Mouse (Mus musculus): ENCODE measurements around the gene Eif2b2.

Gene Eif2b2

GRCm38 (mm10) chr12:85219236-85219904 lies at the start of gene Eif2b2:
TSS of gene Eif2b2 (plus strand) at chr12:85219481.
- in situ Hi-C loops (cut with MboI; ENCODE audit: unreplicated experiment in 2 of 2): no loop called here

GRCm38 (mm10) chr12:85169877-85170276 lies 49.4 kb upstream of the Eif2b2 start:
- in situ Hi-C loops (cut with MboI; ENCODE audit: unreplicated experiment in 2 of 2): loop anchor here (5.0 kb wide), 2 partner anchors 52 to 117 kb away; partner anchors contain the start of genes Acyp1 (in 2 of the 2) and Zc2hc1c (in 2 of the 2)

- in situ Hi-C loops (cut with MboI; ENCODE audit: unreplicated experiment in 2 of 2): loop anchor here (5.0 kb wide), 2 partner anchors 52 to 117 kb away; partner anchors contain the start of genes Acyp1 (in 1 of the 2) and Zc2hc1c (in 1 of the 2)
These were observed 48.9 kb upstream of the Eif2b2 start for GRCm38 (mm10) chr12:85170284-85170947.

DNA sequence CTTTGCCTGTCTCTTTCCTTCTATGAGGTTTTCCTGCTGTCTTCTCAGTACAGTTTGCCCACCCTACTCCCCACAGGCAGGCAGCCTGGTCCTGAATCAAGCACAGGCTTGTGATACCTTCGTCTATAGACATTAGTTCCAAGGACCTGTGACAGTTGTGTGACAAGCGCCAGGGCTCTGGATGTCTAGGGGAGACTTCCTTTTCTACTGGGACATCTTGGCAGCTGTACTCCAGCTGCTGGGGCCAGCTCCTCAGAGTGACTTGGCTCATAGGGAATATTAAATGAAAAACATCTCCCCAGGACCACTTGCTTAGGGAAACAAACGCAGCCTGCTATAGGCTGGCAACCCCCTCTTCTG lies 48.4 kb upstream of the Eif2b2 start:
- in situ Hi-C loops (cut with MboI; ENCODE audit: unreplicated experiment in 2 of 2): loop anchor here (5.0 kb wide), 2 partner anchors 51 to 116 kb away; partner anchors contain the start of genes Acyp1 (in 1 of the 2) and Zc2hc1c (in 1 of the 2)

DNA sequence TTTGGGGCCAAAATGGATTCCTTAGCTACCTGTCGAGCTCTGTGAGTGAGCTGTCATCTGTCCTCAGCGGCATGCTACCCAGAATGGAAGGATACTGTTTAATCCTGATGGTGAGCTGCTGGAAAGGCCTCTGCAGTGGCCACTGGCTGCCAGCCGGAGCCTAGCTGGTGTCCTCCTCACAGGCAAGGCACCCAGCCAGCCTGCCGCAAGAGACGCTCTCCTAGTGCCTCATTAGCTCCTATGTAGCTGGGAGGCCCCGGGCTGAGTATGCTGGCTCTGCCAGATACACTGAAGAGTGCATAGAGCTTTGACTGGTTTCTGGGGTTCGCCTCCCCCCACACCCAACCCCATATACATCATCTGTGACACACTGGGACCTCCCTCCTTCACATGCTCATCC lies 45.3 kb upstream of the Eif2b2 start:
- in situ Hi-C loops (cut with MboI; ENCODE audit: unreplicated experiment in 2 of 2): loop anchor here (5.0 kb wide), 2 partner anchors 48 to 113 kb away; partner anchors contain the start of genes Acyp1 (in 1 of the 2) and Zc2hc1c (in 1 of the 2)

DNA sequence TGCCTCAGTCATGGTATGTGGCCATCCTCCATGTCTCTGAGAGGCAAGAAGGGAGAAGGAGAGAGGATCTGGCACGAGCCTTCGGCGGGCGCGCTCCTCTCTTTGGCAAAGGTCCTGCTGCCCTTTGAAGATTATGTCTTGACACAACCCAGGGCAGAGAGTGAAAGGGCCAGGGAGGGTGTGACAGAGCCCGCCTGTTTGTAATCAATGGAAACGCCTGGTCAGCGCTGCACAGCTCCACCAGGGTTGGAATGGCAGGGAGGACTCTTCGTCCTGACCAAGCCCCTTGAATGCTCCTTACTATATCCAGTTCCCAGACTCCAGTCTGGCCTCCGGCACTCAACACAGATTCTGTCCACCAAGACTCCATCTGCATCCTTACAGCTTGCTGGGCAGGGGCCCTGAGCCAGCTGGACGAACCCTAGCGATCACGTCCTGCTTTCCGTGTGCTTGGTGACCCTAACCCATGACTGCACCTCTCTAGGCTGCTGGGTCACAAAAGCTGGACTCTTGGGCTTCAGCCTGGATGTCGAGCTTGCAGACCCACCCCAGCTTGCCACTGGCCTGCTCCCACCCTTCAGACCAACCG lies 44.1 kb upstream of the Eif2b2 start:
- in situ Hi-C loops (cut with MboI; ENCODE audit: unreplicated experiment in 2 of 2): loop anchor here in 1 of 2 experiments (5.0 kb wide), 1 partner anchor 37 kb away; no protein-coding TSS in a partner anchor

- in situ Hi-C loops (cut with MboI; ENCODE audit: unreplicated experiment in 2 of 2): loop anchor here in 1 of 2 experiments (5.0 kb wide), 1 partner anchor 36 kb away; no protein-coding TSS in a partner anchor
These were observed 43.1 kb upstream of the Eif2b2 start for GRCm38 (mm10) chr12:85175926-85176845.

DNA sequence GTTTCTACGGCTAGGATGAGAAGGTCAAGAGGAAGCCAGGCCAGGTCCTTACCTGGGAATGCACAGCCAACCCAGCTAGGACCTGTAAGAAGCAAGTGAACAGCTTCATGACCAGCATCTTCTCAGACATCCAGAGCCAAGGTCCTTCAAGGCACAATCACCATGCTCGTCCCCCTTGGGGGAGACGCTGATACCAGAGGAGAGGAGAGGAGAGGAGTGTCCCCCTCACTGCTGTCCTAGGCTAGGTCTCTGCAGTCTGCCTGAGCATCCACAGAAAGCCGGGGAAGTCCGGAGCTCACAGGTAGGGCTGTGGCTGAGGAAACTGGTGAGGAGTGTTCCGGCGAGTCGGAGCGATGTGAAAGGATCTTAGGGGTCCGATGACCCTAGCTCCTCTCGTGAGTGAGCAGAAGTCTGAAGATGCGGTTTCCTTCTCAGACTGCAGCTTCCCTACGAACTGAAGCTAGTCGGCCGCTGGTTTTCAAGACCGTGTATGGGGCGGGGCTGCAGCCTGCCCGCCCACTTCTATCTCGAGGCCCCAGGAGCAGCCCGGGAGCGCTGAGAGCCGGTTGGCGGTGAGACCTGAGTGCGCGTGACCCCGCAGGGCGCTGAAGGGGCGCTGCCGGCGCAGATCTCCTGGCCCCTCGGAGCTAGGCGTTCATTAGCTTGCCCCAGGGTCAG lies 42.3 kb upstream of the Eif2b2 start:
- in situ Hi-C loops (cut with MboI; ENCODE audit: unreplicated experiment in 2 of 2): loop anchor here in 1 of 2 experiments (5.0 kb wide), 1 partner anchor 35 kb away; no protein-coding TSS in a partner anchor

DNA sequence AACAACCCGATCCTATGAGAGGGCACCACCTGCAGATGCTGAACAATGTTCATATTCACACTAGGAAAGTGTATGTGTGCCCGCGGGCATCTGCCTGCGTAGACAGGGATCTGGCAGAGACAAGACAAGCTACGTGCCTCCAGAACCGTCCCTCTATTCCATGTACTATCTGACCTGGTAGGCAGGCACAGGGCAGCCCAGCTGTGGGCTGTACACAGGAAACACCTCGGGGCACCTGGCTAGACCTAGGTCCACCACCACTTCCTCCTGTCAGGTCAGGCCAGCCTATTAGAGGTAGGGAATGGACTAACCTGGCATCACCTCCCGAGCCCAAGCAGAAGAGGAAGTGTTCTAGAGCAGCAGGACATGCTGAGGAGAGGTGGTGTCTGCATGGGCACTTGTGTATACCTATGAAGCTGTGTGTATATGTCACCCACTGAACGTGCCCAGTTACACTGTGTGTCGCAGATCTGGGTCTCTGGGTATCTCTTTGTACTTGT lies 41.5 kb upstream of the Eif2b2 start, which contains the start of gene Pgf:
TSS of gene Pgf (minus strand) at position 51 of the 500 bp plus-strand sequence.
- in situ Hi-C loops (cut with MboI; ENCODE audit: unreplicated experiment in 2 of 2): loop anchor here in 1 of 2 experiments (5.0 kb wide), 1 partner anchor 35 kb away; no protein-coding TSS in a partner anchor

DNA sequence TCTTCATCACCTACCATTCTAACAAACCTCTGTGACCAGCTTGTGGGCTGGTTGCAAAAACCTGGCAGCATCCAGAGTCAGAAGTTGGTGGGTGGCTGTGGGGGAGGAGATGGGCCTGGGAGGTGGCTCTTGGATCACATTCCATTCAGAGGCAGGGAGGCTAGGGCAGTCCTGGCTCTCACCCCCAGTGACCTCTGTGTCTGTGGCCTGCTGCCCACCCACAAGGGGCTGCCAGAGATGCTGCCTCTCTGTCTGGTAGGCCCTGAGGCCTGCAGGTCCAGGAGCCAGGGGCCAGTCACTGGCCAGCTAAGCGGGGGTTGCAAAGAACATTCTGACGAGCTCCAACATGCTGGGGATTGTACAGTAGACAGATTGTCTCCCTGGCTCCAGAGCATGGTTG lies 41.0 kb upstream of the Eif2b2 start:
- in situ Hi-C loops (cut with MboI; ENCODE audit: unreplicated experiment in 2 of 2): loop anchor here in 1 of 2 experiments (5.0 kb wide), 1 partner anchor 34 kb away; no protein-coding TSS in a partner anchor

- in situ Hi-C loops (cut with MboI; ENCODE audit: unreplicated experiment in 2 of 2): no loop called here
These were observed 37.6 kb upstream of the Eif2b2 start for GRCm38 (mm10) chr12:85181475-85182344.

DNA sequence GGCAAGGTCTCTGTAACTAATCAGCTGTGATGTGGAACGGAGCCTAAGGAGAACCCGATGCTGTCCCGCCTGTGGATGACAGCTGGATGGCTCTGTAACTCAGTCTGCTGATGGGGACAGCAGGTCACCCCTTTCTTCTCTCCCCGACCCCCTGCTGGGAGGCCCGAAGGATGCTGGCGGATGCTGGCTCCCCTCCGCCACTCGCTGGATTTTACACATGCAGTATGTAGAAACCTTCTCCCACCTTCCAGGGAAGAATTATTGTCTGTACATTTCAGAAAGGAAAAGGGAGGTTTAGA lies 37.0 kb upstream of the Eif2b2 start:
- in situ Hi-C loops (cut with MboI; ENCODE audit: unreplicated experiment in 2 of 2): no loop called here

DNA sequence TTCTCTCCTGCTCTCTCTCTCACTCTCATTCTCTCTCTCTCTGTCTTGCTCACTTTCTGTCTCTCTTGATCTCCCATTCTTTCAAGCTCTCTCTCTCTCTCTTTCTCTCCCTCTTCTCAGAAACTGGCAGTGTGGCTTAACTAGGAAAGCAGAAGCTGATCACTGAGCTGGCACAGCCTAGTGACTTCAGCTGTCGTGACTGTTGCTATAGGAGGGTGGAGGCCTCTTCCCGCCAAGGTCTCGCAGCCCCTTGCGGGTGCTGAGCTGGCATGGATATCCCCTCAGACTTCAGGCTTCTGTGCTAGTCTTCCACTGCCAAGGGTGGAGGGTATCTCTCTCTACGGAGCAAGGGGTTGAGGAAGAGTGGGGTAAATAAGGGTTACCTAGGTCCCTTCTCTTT lies 36.4 kb upstream of the Eif2b2 start:
- in situ Hi-C loops (cut with MboI; ENCODE audit: unreplicated experiment in 2 of 2): no loop called here

- in situ Hi-C loops (cut with MboI; ENCODE audit: unreplicated experiment in 2 of 2): no loop called here
These were observed 35.2 kb upstream of the Eif2b2 start for GRCm38 (mm10) chr12:85184118-85184517.

DNA sequence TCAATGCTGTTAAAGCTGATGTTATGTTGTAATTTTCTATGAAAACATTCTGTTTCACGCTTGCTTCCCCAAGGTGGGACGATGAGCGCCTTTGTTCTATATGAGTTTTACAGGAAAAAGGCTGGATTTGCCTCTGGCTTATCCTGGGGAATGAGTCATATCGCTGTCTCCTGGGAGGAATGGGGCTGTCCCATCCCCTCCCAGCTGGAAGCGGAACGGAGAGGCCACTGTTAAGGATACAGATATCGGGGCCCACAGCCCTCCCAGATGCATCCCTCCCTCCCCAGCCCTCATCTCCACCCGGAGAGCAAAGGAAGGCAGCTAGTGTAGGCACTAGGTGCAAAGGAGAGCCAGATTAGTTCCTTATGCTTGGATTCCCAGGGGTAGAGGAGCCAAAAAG lies 33.5 kb upstream of the Eif2b2 start:
- in situ Hi-C loops (cut with MboI; ENCODE audit: unreplicated experiment in 2 of 2): no loop called here

GRCm38 (mm10) chr12:85186361-85186760 lies 32.9 kb upstream of the Eif2b2 start:
- in situ Hi-C loops (cut with MboI; ENCODE audit: unreplicated experiment in 2 of 2): no loop called here

DNA sequence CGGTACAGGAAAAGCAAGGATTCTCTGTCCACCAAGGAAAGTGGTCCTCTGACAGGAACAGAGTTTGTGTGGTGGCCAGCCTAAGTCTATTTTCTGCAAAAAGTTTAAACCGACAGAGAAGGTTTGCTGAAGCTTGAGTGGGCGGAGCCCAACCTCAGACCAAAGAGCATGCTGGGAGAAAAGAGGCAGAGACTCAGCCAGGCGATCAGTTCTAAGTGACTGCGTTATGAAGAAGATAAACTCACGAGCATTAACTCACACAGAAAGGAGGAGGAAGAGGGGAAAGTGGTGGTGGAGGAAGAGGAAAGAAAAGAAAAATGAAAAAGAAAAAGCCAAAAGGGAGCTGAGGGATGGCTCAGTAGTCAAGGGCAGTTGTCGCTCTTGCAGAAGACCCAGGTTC lies 29.0 kb upstream of the Eif2b2 start:
- in situ Hi-C loops (cut with MboI; ENCODE audit: unreplicated experiment in 2 of 2): no loop called here

- in situ Hi-C loops (cut with MboI; ENCODE audit: unreplicated experiment in 2 of 2): no loop called here
These were observed 26.7 kb upstream of the Eif2b2 start for GRCm38 (mm10) chr12:85192461-85193108.

Data from v-Abl transformed pro-B cells (cell line).